Mouse (Mus musculus) cerebellum, adult 2 months (tissue): ENCODE measurements around the gene Zfp644.

Experiments
- CTCF ChIP-seq: fragments of 200-500 bp; IDR thresholded peaks from 2 replicates; pipeline ENCODE4 v1.5.1; 2011; ENCODE audit warnings: low read depth, mild to moderate bottlenecking, control low read depth, low read length, moderate library complexity, borderline replicate concordance; ENCODE audit not compliant: insufficient read depth
- POLR2A ChIP-seq: fragments of 200-500 bp; IDR thresholded peaks from 2 replicates; pipeline ENCODE4 v1.6.1; 2011; ENCODE audit warnings: low read length, control low read depth, borderline replicate concordance; ENCODE audit not compliant: insufficient read depth

DNA sequence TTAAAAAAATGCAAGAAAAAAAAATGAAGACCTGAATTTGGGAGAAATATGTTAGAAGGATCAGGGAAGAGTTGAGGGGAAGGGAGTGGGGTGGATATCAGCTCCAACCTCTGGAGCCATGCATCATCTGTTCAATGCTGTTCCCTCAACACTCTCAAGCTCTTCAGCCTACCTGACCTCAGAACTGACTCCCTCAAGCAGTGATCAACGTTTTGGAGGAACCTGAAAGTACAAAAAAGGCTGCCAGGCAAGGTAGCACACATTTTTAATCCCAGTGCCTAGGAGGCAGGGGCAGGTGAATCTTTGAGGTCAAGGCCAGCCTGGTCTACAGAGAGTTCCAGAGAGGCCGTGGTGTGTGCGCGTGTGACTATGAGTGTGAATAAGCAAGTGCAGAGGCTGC, 88.3 kb downstream of the Zfp644 start, which contains the start of gene Gm17304:
- TF ChIP-seq POLR2A: no peak
- TF ChIP-seq CTCF: no peak
